In genomic region chr15:84192058-84192791, GRCm38 (mm10) we compare ENCODE assay signal across 8 mouse cellular contexts. TPM values are rescaled to one million over a fixed set of nuclear protein-coding genes. Genes with fewer than 3 reads are reported as not detected.
DNase-seq lines count a peak whose midpoint lies in the region; ATAC-seq lines count a peak whose summit lies in the region.

Samm50 (plus strand) TSS chr15:84192241.

- no peaks in the 10 kb centered on the region for H3K9me3 ChIP-seq in heart, embryonic 10.5 days
- no peaks in the 10 kb centered on the region for H3K9me3 ChIP-seq in kidney, embryonic 15.5 days (replicated peaks)

- H3K4me2 ChIP-seq in kidney, embryonic 15.5 days: peak within 1 kb of the TSS; percentile 74

- 5% methylated on average over 48 of the region's 48 CpGs for WGBS in heart, embryonic 10.5 days
- WGBS in kidney, embryonic 15.5 days: 6% methylated on average over 48 of the region's 48 CpGs

- peak; percentile 90 to 91 for DNase-seq in B cell, adult 2 months
- peak; percentile 99 for DNase-seq in brain, adult 2 months (ENCODE audit: low read depth, low spot score)
- peak; percentile 98 for DNase-seq in heart, embryonic 10.5 days (ENCODE audit: low spot score)
- DNase-seq in liver: peak; percentile 91
- peak; percentile 88 to 93 for DNase-seq in spleen, postnatal 4 days (ENCODE audit: low spot score in 2 of 2)

- peaks cover 22% of the 10 kb centered on the region for H3K36me3 ChIP-seq in heart, embryonic 10.5 days
- H3K36me3 ChIP-seq in kidney, embryonic 15.5 days: peaks cover 20% of the 10 kb centered on the region

- peak within 1 kb of the TSS; percentile 98 for H3K27ac ChIP-seq in heart, embryonic 10.5 days
- peak within 1 kb of the TSS; percentile 95 for H3K27ac ChIP-seq in kidney, embryonic 15.5 days

- peak within 1 kb of the TSS; percentile 84 for H3K9ac ChIP-seq in kidney, embryonic 15.5 days

- peak; percentile 98 for ATAC-seq in erythroblast, adult 5-6 weeks (replicated peaks; ENCODE audit: low FRiP score, poor library complexity, severe bottlenecking)
- peak; percentile 99 for ATAC-seq in kidney, embryonic 15.5 days (replicated peaks; ENCODE audit: low FRiP score)
- ATAC-seq in monocyte, adult 5-6 weeks (replicated peaks; ENCODE audit: insufficient number of reproducible peaks, low FRiP score, low TSS enrichment, poor library complexity, severe bottlenecking): peak; percentile 96

- no peaks in the 10 kb centered on the region for H3K27me3 ChIP-seq in heart, embryonic 10.5 days (ENCODE audit: insufficient read depth, poor library complexity, severe bottlenecking)
- no peaks in the 10 kb centered on the region for H3K27me3 ChIP-seq in kidney, embryonic 15.5 days

- H3K4me1 ChIP-seq in heart, embryonic 10.5 days: peaks cover 7% of the 10 kb centered on the region
- peaks cover 22% of the 10 kb centered on the region for H3K4me1 ChIP-seq in kidney, embryonic 15.5 days

- H3K4me3 ChIP-seq in heart, embryonic 10.5 days: peak within 1 kb of the TSS; percentile 99
- H3K4me3 ChIP-seq in kidney, embryonic 15.5 days (replicated peaks): peak within 1 kb of the TSS; percentile 91

RNA-seq across cellular contexts. Expression of gene Samm50, which starts in this region (rescaled TPM):
- total RNA-seq in erythroblast, adult 5-6 weeks (2015; ENCODE audit: low replicate concordance): 9.6 and 13.2 TPM in 2 replicates
- total RNA-seq in erythroblast, adult 5-6 weeks (2017; ENCODE audit: low replicate concordance): 7.0 and 18.7 TPM in 2 replicates
- polyA plus RNA-seq in heart, embryonic 10.5 days (2016; fragmentation: Nextera tagmentation; extraction: Ambion mirVana): 122 and 132 TPM in 2 replicates
- 127 and 132 TPM in 2 replicates for polyA plus RNA-seq in kidney, embryonic 15.5 days (2015; fragmentation: Nextera tagmentation; extraction: Ambion mirVana)
- 27.7 to 36.4 TPM (median 29.5 TPM) in 3 replicates for total RNA-seq in monocyte, adult 5-6 weeks (2017)

Comparison
In these comparisons a context has a peak if more than half of its experiments do, and no peak if none do; other contexts are left out.
1. Peak in every context shown above with its lines: DNase-seq, ATAC-seq, H3K4me3 ChIP-seq and H3K27ac ChIP-seq.